Mouse (Mus musculus) thymus, adult 2 months (tissue): ENCODE measurements at regions not wholly inside any gene's neighbourhood (a gene's known extent, or its start where the extent isn't known, plus 50 kb on each side); places are given as distances from the start of the nearest gene placed in this dataset.

Source experiments
- CTCF ChIP-seq: fragments of 200-500 bp; IDR thresholded peaks from 2 replicates; pipeline ENCODE4 v1.5.1; 2012; ENCODE audit warnings: mild to moderate bottlenecking, control low read depth, low read length, moderate library complexity, borderline replicate concordance; ENCODE audit not compliant: control insufficient read depth, poor library complexity, insufficient read depth; ENCODE audit errors: extremely low read depth
- POLR2A ChIP-seq: fragments of 200-500 bp; IDR thresholded peaks from 2 replicates; pipeline ENCODE4 v1.6.1; 2012; ENCODE audit warnings: mild to moderate bottlenecking, low read length, control low read depth, moderate library complexity; ENCODE audit not compliant: control insufficient read depth, poor library complexity, insufficient read depth; ENCODE audit errors: extremely low read depth

DNA sequence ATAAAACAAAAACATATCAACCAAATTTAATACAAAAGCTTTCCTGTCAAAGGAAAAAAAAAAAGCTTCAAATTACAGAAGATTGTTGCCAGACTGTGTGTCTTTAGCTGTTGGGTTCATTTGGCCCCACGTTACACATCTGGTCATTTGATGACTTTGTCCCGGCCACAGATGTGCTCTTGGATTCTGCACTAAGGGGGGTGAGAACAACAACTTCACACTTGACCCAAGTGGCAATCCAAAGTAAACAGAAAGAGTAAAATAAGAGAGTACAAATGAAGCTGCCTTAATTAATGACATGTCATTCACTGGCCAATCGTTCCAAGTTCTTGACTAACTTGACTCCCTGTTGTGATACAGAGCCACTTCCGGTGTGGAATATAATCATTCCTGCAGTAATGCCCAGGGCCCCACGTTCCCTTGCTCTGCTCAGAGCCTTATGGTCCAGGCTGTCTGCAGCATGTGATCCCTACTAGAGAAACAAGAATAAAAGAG lies 91.8 kb upstream of the Lifr start:
- TF ChIP-seq CTCF (no peak), POLR2A (no peak)
